Mouse (Mus musculus) bone marrow macrophage, adult 2 months (primary cell): ENCODE measurements around the gene Tekt4.

Source experiments
- CTCF ChIP-seq: IDR thresholded peaks from 2 replicates; pipeline ENCODE4 v1.5.1; 2012; ENCODE audit warnings: low read depth, mild to moderate bottlenecking, low read length, moderate library complexity
- POLR2A ChIP-seq: IDR thresholded peaks from 2 replicates; pipeline ENCODE4 v1.6.1; 2012; ENCODE audit warnings: mild to moderate bottlenecking, low read depth, low read length, borderline replicate concordance

GRCm38 (mm10) chr17:25462236-25462875 is 7.9 kb downstream of the Tekt4 start:
- TF ChIP-seq CTCF (no peak), POLR2A (no peak)
